Mouse (Mus musculus): ENCODE measurements around the gene Ttyh3. TPM values are rescaled to one million over a fixed set of nuclear protein-coding genes. Genes with fewer than 3 reads are reported as not detected.

The Ttyh3 gene
- total RNA-seq, 2 experiments from 2014 or later = 257 to 267 TPM

DNA sequence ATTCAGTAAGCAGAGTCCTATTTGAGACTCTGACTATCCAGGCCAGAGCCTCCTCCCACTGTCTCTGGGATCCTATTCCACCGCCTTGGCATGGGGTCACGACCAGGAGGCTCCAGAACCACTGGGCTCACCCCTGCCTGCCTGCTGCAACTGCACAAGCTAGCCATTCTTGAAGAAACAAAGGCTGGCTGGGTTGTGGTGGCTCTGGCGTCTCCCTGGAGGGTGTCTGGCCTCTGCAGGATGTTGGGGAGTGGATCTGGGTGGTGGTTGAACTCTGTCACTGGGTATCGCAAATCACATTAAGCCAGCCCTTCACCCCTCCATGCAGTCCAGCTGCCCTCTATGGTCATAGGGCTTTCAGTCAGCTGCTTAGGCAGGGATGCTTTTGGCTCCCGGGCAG lies 48.9 kb downstream of the Ttyh3 start:
- no peak for DNase-seq (ENCODE audit: low spot score in 2 of 2)

DNA sequence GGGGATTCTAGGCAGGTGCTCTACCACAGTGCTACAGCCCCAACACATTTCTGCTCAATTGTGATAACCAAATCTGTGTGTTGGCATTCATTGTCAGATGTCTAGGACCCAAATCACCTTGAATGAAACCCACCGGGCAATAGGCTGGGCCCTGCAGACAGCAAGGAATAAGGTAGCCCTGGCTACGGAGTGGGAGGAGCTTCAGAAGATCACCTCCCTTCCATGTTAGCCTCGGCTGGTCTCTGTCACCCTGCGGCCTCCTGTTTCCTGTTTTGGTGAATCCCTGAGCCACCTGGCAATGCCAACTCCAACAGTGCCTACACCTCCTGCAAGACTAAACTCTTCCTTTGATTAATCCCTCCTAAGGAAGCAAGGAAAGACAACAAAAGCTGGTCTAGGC lies 51.0 kb downstream of the Ttyh3 start:
- intact Hi-C loops (cut with DNase I) = no loop called here
- no peak for DNase-seq (ENCODE audit: low spot score in 2 of 2)

More for the DNA sequence above, 48.9 kb downstream of the Ttyh3 start:
- intact Hi-C loops (cut with DNase I) = loop anchor here (10.0 kb wide), 1 partner anchor 255 kb away; no protein-coding TSS in a partner anchor

DNA sequence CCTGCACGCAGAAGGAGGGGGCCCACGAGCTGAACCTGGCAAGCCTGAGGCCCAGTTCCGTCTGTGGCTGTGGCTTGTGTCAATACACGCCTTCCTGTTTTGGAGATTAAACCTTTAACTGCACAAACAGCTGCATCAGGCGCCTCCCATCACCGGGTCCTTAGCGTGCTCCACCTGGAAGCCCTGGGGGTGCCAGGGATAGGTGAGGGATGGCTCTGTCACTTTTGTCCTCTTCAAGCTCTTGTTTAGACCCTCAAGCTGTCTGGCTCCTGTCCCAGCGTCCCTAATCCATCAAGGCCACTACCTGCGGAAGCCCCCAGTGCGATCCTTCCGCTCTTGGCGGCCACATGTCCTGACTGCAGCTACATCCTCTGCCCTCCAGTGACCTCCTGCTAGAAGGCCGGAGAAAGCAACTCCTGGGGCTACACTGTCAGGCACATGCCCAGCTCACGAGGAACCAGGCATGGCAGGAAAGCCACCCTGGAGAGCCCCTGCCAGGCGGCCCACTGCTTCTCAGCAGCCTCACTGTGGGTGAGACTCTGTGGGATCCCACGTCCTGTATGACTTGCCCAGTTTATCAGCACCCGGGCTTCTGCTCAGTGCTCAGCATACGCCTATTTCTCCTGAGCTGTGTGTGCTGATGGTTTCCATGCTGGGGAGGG lies 51.8 kb downstream of the Ttyh3 start:
- no peak for DNase-seq (ENCODE audit: low spot score in 2 of 2)
- intact Hi-C loops (cut with DNase I) = no loop called here

DNA sequence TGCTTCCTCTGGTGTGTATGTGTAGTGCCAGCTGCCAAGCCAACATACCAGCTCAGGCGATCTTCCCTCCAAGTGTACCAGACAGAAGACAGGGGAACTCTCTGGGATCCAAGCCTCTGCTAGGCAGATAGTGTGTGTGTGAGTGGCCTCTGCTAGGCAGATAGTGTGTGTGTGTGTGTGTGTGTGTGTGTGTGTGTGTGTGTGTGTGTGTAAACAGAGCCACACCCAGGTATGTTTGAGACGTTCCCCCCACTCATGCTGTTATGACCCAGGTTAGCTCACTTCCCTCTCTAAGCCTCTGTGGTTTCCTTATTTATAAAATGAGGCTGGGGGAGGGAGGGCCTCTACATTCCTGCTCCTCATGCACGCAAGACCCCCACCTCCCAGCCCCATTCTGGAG lies 52.4 kb downstream of the Ttyh3 start:
- DNase-seq (ENCODE audit: low spot score in 2 of 2) = no peak

DNA sequence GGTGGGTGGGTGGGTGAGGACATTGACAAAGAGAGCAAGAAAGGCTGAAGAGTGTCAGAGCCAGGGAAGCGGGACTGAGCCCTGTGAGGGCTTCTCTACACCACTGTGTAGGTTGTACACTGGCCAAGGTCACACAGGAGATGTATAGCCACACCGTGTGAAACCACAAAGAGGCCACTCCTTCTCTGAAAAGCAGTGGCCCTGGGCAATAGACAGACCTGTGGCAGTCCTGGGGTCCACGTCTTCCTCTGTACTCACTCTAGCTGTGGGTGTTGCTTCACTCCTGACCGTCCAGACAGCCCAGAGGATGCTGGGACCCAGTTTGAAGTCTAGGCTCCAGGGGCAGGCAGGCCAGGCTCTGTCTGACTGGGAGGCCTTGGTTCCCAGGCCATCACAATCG lies 54.0 kb downstream of the Ttyh3 start:
- intact Hi-C loops (cut with DNase I) = no loop called here
- DNase-seq (ENCODE audit: low spot score in 2 of 2) = no peak

More for the DNA sequence above, 52.4 kb downstream of the Ttyh3 start:
- intact Hi-C loops (cut with DNase I) = no loop called here

DNA sequence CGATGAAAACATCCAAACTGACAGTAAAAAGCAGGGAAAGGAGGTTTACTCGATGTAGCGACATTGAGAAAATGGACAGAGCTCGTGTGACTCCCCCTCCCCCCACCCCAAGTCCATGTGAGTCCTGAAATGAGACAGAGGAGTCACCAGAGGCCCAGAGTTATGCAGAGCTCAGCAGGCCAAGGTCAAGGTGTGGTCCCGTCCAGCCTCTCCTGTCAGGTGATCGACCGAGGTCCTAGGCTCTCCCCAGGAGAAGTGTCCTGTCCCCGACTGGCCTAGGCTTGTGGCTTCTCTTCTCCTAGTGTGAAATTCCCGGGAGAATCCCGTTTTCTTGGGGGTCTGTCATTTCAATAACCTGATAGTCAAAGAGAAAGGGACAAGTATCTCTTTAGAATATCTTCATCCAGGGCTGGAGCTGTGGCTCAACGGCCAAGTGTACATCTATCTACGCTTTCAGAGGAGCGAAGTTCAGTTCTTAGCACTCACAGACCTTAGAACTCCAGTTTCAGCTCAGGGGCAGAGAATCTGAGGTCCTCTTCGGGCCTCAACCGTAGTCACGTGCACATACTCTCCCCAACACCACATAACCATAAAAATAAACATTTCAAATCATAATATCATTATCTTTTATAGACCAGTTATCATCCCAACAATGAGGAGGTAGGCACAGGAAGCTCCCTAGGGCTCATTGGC lies 59.6 kb downstream of the Ttyh3 start:
- intact Hi-C loops (cut with DNase I) = no loop called here
- no peak for DNase-seq (ENCODE audit: low spot score in 2 of 2)

DNA sequence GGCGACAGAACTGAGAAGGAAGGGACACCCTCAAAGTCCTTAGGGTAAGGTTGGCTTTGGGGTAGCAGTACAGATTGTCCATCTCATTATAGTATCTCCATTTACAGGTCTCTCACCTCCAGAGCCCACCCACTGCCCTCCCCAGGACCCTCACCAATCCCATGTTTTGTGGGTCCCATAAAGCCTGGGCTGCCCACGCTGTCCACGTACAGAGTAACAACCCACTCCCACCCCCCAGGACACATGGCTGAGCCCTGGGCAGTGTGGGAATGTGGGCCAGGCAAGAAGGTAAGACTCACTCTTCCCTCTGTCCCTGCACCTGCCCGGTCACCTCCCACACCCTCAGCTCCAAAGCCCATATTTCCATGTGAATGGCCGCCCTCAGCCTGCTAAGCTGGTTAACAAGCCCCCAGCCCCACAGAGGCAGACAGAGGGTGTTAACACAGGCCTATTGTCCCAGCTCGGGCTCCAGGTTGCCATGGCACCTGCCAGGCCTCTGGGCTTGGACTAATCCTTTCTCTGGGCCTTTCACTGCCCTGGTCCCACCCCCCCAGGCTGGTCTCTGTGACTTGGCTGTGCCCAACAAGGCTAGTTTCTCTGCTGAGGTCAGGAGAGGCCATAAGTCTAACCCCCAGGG lies 65.0 kb downstream of the Ttyh3 start:
- no peak for DNase-seq (ENCODE audit: low spot score in 2 of 2)
- intact Hi-C loops (cut with DNase I) = no loop called here

DNA sequence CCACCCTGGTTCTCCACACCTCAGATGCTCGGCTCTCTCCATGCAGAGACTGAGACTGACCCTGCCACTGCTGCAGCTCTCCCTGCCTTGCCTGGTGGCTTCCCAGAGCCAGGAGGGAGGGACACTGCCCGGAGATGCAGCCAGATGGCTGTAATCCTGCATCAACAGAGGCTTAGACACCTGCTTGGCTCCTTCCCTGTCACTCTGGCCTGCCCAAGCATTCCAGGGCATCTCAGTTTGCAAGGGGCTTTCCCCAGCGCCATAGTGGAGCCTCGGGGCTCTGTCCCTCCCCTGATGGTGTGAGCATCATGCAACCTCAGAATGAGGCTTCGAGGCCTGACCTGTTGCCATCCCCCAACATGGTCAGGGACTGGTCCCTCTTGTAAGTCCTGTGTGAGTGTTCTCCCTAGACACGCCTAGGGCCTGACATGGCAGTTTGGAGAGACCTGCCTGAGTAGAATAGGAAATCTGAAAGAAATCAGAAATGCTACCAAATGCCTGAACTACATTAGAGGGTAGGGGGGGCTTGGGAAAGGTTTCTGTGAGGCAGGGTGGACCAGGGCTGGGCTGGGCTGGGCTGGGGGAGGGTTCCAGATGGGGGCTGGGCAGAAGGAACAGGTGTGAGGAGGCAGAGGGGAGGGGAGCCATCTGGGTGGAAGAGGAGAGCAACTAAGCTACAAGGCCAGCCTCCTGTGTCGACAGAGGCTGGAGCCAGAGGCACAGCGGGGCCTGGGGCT lies 65.7 kb downstream of the Ttyh3 start:
- intact Hi-C loops (cut with DNase I) = no loop called here
- DNase-seq (ENCODE audit: low spot score in 2 of 2) = no peak

DNA sequence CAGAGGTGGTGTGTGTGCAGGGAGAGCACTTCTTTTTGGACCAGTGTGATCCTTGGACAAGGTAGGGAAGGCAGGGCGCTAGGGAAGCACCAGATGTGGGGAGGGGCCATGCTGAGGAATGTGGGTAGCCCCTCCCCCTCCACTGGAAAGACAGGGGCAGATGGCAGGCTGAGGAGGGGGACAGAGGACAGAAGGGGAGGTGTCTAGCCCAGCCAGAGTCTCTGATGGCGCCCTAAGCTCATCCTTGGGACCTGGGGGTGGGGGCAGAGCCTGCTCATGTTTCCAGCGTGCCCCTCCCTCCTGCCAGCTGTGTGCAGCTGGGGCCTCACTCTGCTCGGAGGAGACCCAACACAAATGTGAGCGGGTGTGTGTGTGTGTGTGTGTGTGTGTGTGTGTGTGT lies 67.3 kb downstream of the Ttyh3 start:
- no peak for DNase-seq (ENCODE audit: low spot score in 2 of 2)
- intact Hi-C loops (cut with DNase I) = no loop called here

DNA sequence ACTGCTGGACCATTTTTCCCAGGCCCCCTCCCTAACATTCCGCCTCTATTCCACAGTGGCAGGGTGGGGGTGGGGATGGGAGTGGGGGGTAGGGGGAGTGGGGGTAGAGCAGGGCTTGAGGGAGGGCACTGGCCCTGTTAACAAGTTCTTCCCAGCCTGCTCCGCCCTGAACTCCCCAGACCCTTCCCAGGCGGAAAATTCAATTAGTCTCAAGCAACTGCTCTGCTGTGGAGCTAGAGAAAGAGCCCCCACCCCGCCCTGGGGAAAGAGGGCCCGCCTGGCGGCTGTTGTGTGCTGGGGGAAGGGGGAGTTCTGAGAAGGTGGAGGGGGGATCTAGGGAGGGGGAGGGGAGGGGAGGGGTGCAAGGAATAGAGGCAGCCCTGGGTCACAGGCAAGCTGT lies 69.1 kb downstream of the Ttyh3 start:
- no peak for DNase-seq (ENCODE audit: low spot score in 2 of 2)
- intact Hi-C loops (cut with DNase I) = no loop called here

DNA sequence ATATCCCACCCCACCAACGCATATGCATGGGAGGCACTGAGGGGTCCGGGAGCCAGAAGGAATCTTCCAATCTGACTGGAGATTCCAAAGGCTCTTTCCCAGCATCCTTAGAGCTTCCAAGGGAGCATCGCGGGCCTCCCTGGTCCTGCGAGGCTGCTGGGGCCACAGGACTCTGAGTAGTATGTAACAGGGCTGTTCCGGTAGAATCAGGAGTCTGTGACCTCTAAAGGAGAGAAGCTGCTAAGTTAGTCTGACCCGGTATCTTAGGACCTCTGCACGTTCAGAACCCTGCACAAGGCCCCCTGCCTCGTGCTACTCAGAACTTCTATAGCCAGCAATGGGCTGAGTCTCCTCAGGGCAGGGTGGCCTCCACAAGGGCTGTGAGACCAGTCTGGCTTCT lies 69.6 kb downstream of the Ttyh3 start:
- intact Hi-C loops (cut with DNase I) = no loop called here
- DNase-seq (ENCODE audit: low spot score in 2 of 2) = no peak

DNA sequence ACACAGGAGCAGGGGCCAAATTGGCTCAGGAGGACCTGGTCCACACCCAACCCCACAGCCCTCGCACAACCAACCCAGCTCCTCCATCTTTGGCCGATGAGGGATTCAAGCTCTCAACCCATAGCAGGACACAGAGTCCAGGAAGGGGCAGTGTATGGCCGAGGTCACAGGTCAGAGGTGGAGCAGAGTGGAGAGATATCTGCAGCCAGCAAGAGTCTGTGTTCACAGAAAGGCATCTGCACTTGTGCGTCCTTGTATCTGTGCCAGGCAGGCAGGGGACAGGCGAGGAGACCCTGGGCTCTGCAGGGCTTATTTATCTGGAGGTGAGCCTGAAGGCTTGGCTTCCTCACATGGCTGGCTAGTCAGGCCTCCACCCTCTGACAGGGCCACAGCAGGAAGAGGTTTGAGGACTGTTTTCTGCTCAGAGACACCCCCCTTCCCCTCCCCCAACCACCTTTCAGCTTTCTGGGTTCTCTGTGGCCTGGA lies 73.4 kb downstream of the Ttyh3 start:
- intact Hi-C loops (cut with DNase I) = no loop called here
- DNase-seq (ENCODE audit: low spot score in 2 of 2) = no peak

DNA sequence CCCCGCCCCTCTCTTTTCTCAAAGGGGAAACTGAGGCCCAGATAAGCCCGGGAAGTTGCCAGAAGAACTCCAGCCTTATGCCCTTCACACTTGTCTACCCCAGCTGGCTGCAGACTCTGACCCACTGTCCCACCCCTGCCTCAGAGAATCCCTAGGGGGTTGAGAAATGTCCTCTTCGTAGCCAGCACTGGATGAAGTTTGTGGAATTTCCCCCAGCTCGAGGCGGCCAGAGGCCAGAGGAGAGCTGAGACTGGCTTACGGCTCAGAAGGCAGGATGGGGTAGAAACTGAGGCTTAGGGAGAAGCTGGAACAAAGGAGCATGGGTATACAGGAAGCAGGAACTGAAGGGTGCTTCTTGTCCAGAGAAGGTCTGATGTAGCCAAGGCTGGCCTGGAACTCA lies 76.2 kb downstream of the Ttyh3 start:
- no peak for DNase-seq (ENCODE audit: low spot score in 2 of 2)
- intact Hi-C loops (cut with DNase I) = no loop called here

DNA sequence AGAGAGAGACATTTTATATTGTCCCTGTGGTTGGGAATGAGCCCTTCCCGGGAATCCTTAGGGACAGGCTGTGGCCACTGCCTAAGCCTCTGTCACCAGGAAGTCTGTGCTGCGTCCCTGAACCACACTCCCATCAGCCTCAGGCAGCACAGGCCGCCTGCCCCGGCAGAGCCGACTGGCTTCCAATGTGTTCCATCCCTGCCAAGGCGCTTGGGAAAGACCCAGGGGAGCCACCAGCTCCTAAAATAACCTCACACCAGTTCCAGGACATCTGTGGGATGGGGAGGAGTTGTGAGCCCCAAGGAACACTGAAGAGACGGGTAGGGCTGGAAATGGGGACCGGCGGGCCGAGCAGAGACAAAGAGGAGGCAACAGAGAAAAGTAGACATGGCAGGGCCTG lies 77.2 kb downstream of the Ttyh3 start:
- peak in 1 of 2 experiments; percentile 36 for DNase-seq (ENCODE audit: low spot score in 2 of 2)
- intact Hi-C loops (cut with DNase I) = no loop called here

DNA sequence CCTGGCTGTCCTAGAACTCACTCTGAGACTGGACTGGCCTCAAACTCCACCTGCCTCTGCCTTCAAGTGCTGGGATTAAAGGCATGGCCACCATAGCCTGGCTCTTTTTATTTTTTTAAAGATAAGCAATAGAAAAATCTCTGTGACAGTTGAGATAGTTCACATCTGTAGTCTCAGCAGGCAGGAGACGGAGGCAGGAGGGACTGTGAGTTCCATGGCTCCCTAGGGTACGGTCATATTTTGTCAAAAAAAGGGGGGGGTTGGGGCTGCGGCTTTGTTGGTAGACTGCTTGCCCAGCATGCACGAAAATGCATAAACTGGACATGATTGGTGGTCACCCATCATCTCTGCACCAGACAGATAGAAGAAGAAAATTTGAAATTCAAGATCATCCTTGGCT lies 77.6 kb downstream of the Ttyh3 start:
- DNase-seq (ENCODE audit: low spot score in 2 of 2) = no peak
- intact Hi-C loops (cut with DNase I) = no loop called here

Other genes with a start within 250 kb of the Ttyh3 start
- gene Eif3b, start 229.7 kb downstream of the Ttyh3 start, total RNA-seq (2021) = 10 to 100 TPM; 86.7 to 90.1 TPM
- not detected for gene Gm4869, start 203.4 kb downstream of the Ttyh3 start, total RNA-seq (2021)
- 10 to 100 TPM; 19.9 to 20.2 TPM for gene Chst12, start 143.5 kb downstream of the Ttyh3 start, total RNA-seq (2021)
- gene Grifin, start 84.0 kb downstream of the Ttyh3 start, total RNA-seq (2021) = under 1 TPM in 1 of 2 experiments, not detected in 1; 0.94 TPM
- 10 to 100 TPM; 22.6 to 23.6 TPM for gene Lfng, start 41.7 kb downstream of the Ttyh3 start, total RNA-seq (2021)
- 10 to 100 TPM; 44.6 to 60.1 TPM for gene Iqce, start 53.3 kb upstream of the Ttyh3 start, total RNA-seq (2021)
- 10 to 100 TPM; 20.4 to 21.9 TPM for gene Brat1, start 56.0 kb upstream of the Ttyh3 start, total RNA-seq (2021)
- 10 to 100 TPM; 16.6 to 24.8 TPM for gene Amz1, start 75.1 kb upstream of the Ttyh3 start, total RNA-seq (2021)
- gene Gna12, start 181.4 kb upstream of the Ttyh3 start, total RNA-seq (2021) = 10 to 100 TPM; 67.4 to 86.6 TPM

Data from left cerebral cortex, postnatal 36 days (tissue).